Mouse (Mus musculus): Measurements from ENCODE around the gene Pitpnc1. TPM values are rescaled to one million over a fixed set of nuclear protein-coding genes. Genes with fewer than 3 reads are reported as not detected.

Pitpnc1 gene
- polyA plus RNA-seq, 1 experiment from 2014 or later = 32.1 TPM

DNA sequence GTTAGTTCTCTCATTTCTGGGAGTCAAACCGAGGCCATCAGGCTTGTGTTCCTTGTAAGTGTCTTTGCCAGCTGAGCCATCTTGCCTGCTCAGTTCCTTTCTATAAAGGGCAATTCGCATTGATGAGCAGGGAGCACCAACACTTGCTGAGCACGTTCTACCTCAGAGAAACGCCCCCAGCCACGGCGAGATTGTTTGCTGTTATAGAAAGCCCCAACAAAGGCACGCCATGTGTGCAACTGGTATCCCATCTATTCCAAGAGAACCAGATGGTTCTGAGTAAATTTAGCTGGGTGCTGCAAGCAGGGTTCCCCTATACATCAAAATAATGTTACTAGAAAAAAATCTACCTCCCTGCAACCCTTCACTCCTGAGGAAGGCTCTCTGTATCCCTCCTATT is 188.0 kb downstream of the Pitpnc1 start:
- 93% methylated on average over 7 of the region's 7 CpGs for WGBS
- ATAC-seq (ENCODE audit: insufficient number of reproducible peaks, insufficient read depth, low FRiP score, low TSS enrichment, low read depth) = no peak
- no peak overlapping the region for H3K4me3 ChIP-seq
- no peak overlapping the region for H3K27ac ChIP-seq
- H3K9me3 ChIP-seq = no peaks in the 10 kb centered on the region
- H3K4me2 ChIP-seq = no peak overlapping the region
- peaks cover 4% of the 10 kb centered on the region; the same call in 1 of the 2 replicates for H3K36me3 ChIP-seq
- peaks cover 18% of the 10 kb centered on the region for H3K4me1 ChIP-seq
- H3K27me3 ChIP-seq = no peaks in the 10 kb centered on the region
- no peak overlapping the region for H3K9ac ChIP-seq

DNA sequence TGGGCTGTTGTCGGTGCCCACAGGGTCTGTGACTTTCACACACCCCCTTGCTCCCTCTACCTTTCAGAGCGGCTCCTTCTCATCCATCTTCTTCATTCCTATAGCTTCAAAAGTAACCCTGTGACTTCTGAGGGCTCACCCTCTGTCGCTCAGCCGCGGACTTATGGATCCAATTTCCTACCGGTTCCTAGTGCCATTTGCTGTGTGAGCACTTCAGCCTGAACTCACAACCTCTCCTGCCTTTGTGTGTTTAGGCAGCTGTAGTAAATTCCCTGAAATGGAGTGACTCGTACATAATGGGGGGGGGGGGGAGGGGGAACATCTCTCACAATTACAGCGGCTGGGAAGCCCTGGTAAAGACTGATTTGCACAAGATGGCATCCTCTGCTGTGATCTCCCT is 191.2 kb downstream of the Pitpnc1 start:
- no peak overlapping the region for H3K4me3 ChIP-seq
- WGBS = 17% methylated on average over 8 of the region's 8 CpGs
- no peaks in the 10 kb centered on the region for H3K36me3 ChIP-seq
- 0 out of 2 replicates have a peak overlapping the region, but pooled peaks have one; percentile 16 for H3K27ac ChIP-seq
- no peaks in the 10 kb centered on the region for H3K9me3 ChIP-seq
- no peak for ATAC-seq (ENCODE audit: insufficient number of reproducible peaks, insufficient read depth, low FRiP score, low TSS enrichment, low read depth)
- no peaks in the 10 kb centered on the region for H3K27me3 ChIP-seq
- no peak overlapping the region for H3K9ac ChIP-seq
- no peak overlapping the region for H3K4me2 ChIP-seq
- H3K4me1 ChIP-seq = peaks cover 31% of the 10 kb centered on the region

DNA sequence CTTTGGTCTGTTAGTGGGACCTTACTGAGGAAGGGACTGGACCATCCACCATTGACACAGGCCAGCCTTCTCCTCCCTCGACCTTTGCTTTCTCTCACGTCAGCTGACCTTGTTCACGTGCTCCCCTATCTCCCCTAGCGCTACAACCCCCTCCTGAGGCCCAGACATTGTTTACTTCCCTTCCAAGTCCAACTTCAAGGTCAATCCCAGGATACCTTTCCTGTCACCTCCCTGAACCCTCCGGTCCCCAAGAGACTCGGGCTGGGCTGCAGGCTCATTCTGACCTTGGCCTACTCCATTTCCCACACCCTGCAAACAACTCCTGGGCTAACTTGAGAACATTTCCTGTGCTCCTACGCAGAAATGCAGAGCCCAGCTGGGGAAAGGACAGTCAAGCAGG is 193.6 kb downstream of the Pitpnc1 start:
- no peak for ATAC-seq (ENCODE audit: insufficient number of reproducible peaks, insufficient read depth, low FRiP score, low TSS enrichment, low read depth)
- Histone ChIP-seq H3K9ac (no peak overlapping the region), H3K9me3 (no peaks in the 10 kb centered on the region), H3K27me3 (no peaks in the 10 kb centered on the region), H3K27ac (no peak overlapping the region), H3K4me3 (no peak overlapping the region), H3K36me3 (no peaks in the 10 kb centered on the region), H3K4me1 (peaks cover 41% of the 10 kb centered on the region), H3K4me2 (no peak overlapping the region)
- 67% methylated on average over 7 of the region's 7 CpGs for WGBS

- no peaks in the 10 kb centered on the region for H3K27me3 ChIP-seq
- ATAC-seq (ENCODE audit: insufficient number of reproducible peaks, insufficient read depth, low FRiP score, low TSS enrichment, low read depth) = no peak
- H3K4me3 ChIP-seq = no peak overlapping the region
- no peaks in the 10 kb centered on the region for H3K9me3 ChIP-seq
- no peaks in the 10 kb centered on the region for H3K36me3 ChIP-seq
- peaks cover 42% of the 10 kb centered on the region for H3K4me1 ChIP-seq
- 71% methylated on average over 3 of the region's 3 CpGs for WGBS
- H3K4me2 ChIP-seq = no peak overlapping the region
- no peak overlapping the region for H3K27ac ChIP-seq
- H3K9ac ChIP-seq = no peak overlapping the region
Measured at GRCm38 (mm10) chr11:107276337-107276736, 194.2 kb downstream of the Pitpnc1 start.

- Histone ChIP-seq H3K36me3 (no peaks in the 10 kb centered on the region), H3K27ac (no peak overlapping the region), H3K9ac (no peak overlapping the region), H3K4me2 (no peak overlapping the region), H3K27me3 (no peaks in the 10 kb centered on the region), H3K4me1 (peaks cover 42% of the 10 kb centered on the region), H3K4me3 (no peak overlapping the region), H3K9me3 (no peaks in the 10 kb centered on the region)
- ATAC-seq (ENCODE audit: insufficient number of reproducible peaks, insufficient read depth, low FRiP score, low TSS enrichment, low read depth) = no peak
- WGBS = 33% methylated on average over 6 of the region's 6 CpGs
Measured at GRCm38 (mm10) chr11:107275902-107276301, 194.6 kb downstream of the Pitpnc1 start.

GRCm38 (mm10) chr11:107274206-107274605 is 196.3 kb downstream of the Pitpnc1 start:
- H3K9ac ChIP-seq = no peak overlapping the region
- H3K27me3 ChIP-seq = no peaks in the 10 kb centered on the region
- no peaks in the 10 kb centered on the region for H3K36me3 ChIP-seq
- no peak overlapping the region for H3K4me3 ChIP-seq
- peaks cover 27% of the 10 kb centered on the region for H3K4me1 ChIP-seq
- 63% methylated on average over 9 of the region's 9 CpGs for WGBS
- H3K27ac ChIP-seq = no peak overlapping the region
- no peak overlapping the region for H3K4me2 ChIP-seq
- H3K9me3 ChIP-seq = no peaks in the 10 kb centered on the region
- ATAC-seq (ENCODE audit: insufficient number of reproducible peaks, insufficient read depth, low FRiP score, low TSS enrichment, low read depth) = no peak

GRCm38 (mm10) chr11:107272351-107272975 is 198.0 kb downstream of the Pitpnc1 start:
- peaks cover 24% of the 10 kb centered on the region for H3K4me1 ChIP-seq
- 64% methylated on average over 11 of the region's 11 CpGs for WGBS
- H3K4me2 ChIP-seq = 0 out of 2 replicates have a peak overlapping the region, but pooled peaks have one; percentile 7
- no peaks in the 10 kb centered on the region for H3K27me3 ChIP-seq
- H3K9ac ChIP-seq = no peak overlapping the region
- no peak overlapping the region for H3K27ac ChIP-seq
- H3K36me3 ChIP-seq = peaks cover 4% of the 10 kb centered on the region; the same call in 1 of the 2 replicates
- H3K9me3 ChIP-seq = 0 out of 2 replicates have a peak, but pooled peaks cover 12% of the 10 kb centered on the region
- ATAC-seq (ENCODE audit: insufficient number of reproducible peaks, insufficient read depth, low FRiP score, low TSS enrichment, low read depth) = no peak
- no peak overlapping the region for H3K4me3 ChIP-seq

- no peaks in the 10 kb centered on the region for H3K27me3 ChIP-seq
- no peak overlapping the region for H3K4me3 ChIP-seq
- WGBS = 91% methylated on average over 9 of the region's 9 CpGs
- peaks cover 4% of the 10 kb centered on the region; the same call in 1 of the 2 replicates for H3K36me3 ChIP-seq
- peaks cover 22% of the 10 kb centered on the region for H3K4me1 ChIP-seq
- H3K9me3 ChIP-seq = 0 out of 2 replicates have a peak, but pooled peaks cover 12% of the 10 kb centered on the region
- no peak for ATAC-seq (ENCODE audit: insufficient number of reproducible peaks, insufficient read depth, low FRiP score, low TSS enrichment, low read depth)
- H3K27ac ChIP-seq = no peak overlapping the region
- no peak overlapping the region for H3K9ac ChIP-seq
- H3K4me2 ChIP-seq = no peak overlapping the region
Measured at GRCm38 (mm10) chr11:107270564-107270963, 199.9 kb downstream of the Pitpnc1 start.

DNA sequence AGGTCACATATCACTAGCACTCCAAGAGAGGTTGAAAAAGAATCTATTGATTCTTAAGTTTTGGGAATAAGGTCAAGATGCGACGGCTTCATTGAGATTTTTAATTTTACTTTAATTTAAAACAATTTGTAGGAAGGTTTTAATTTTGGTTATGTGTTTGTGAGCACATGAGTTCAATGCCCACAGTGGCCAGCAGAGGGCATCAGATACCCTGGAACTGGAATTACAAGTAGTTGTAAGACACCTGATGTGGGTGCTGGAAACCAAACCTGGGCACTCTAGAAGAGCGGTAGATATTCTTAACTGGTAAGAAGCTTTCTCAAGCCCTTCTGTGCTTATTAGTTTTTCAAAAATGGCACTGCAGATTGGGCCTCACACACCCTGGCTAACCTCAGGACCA is 203.0 kb downstream of the Pitpnc1 start:
- no peak overlapping the region for H3K9ac ChIP-seq
- peaks cover 21% of the 10 kb centered on the region for H3K4me1 ChIP-seq
- ATAC-seq (ENCODE audit: insufficient number of reproducible peaks, insufficient read depth, low FRiP score, low TSS enrichment, low read depth) = no peak
- 94% methylated on average over 3 of the region's 3 CpGs for WGBS
- H3K27ac ChIP-seq = no peak overlapping the region
- H3K36me3 ChIP-seq = peaks cover 4% of the 10 kb centered on the region; the same call in 1 of the 2 replicates
- no peak overlapping the region for H3K4me2 ChIP-seq
- H3K4me3 ChIP-seq = no peak overlapping the region
- no peaks in the 10 kb centered on the region for H3K27me3 ChIP-seq
- 0 out of 2 replicates have a peak, but pooled peaks cover 12% of the 10 kb centered on the region for H3K9me3 ChIP-seq

- no peak for ATAC-seq (ENCODE audit: insufficient number of reproducible peaks, insufficient read depth, low FRiP score, low TSS enrichment, low read depth)
- Histone ChIP-seq H3K9me3 (0 out of 2 replicates have a peak, but pooled peaks cover 12% of the 10 kb centered on the region), H3K4me1 (peaks cover 14% of the 10 kb centered on the region), H3K27ac (no peak overlapping the region), H3K9ac (no peak overlapping the region), H3K4me3 (no peak overlapping the region), H3K36me3 (peaks cover 4% of the 10 kb centered on the region; the same call in 1 of the 2 replicates), H3K4me2 (no peak overlapping the region), H3K27me3 (no peaks in the 10 kb centered on the region)
- 85% methylated on average over 4 of the region's 4 CpGs for WGBS
Measured at GRCm38 (mm10) chr11:107265861-107266260, 204.6 kb downstream of the Pitpnc1 start.

- peak overlapping the region; percentile 55; the same call in 1 of the 2 replicates for H3K27ac ChIP-seq
- 55% methylated on average over 20 of the region's 20 CpGs for WGBS
- ATAC-seq (ENCODE audit: insufficient number of reproducible peaks, insufficient read depth, low FRiP score, low TSS enrichment, low read depth) = no peak
- H3K36me3 ChIP-seq = peaks cover 4% of the 10 kb centered on the region; the same call in 1 of the 2 replicates
- peaks cover 14% of the 10 kb centered on the region for H3K4me1 ChIP-seq
- H3K27me3 ChIP-seq = no peaks in the 10 kb centered on the region
- no peak overlapping the region for H3K4me3 ChIP-seq
- 0 out of 2 replicates have a peak overlapping the region, but pooled peaks have one; percentile 2 for H3K4me2 ChIP-seq
- no peak overlapping the region for H3K9ac ChIP-seq
- H3K9me3 ChIP-seq = 0 out of 2 replicates have a peak, but pooled peaks cover 12% of the 10 kb centered on the region
Measured at GRCm38 (mm10) chr11:107264889-107265615, 205.4 kb downstream of the Pitpnc1 start.

All from embryonic facial prominence, embryonic 13.5 days (tissue).